Mouse (Mus musculus) c-Kit-positive CD71-negative TER-119-negative erythroid progenitor cells, embryonic 14.5 days (primary cell): ENCODE results near the gene Dennd4c.

Experiments
- DNase-seq: peaks from one replicate; pipeline ENCODE4 v3.0.0-alpha.2; 2013; ENCODE audit warnings: low read depth

Gene Dennd4c

DNA sequence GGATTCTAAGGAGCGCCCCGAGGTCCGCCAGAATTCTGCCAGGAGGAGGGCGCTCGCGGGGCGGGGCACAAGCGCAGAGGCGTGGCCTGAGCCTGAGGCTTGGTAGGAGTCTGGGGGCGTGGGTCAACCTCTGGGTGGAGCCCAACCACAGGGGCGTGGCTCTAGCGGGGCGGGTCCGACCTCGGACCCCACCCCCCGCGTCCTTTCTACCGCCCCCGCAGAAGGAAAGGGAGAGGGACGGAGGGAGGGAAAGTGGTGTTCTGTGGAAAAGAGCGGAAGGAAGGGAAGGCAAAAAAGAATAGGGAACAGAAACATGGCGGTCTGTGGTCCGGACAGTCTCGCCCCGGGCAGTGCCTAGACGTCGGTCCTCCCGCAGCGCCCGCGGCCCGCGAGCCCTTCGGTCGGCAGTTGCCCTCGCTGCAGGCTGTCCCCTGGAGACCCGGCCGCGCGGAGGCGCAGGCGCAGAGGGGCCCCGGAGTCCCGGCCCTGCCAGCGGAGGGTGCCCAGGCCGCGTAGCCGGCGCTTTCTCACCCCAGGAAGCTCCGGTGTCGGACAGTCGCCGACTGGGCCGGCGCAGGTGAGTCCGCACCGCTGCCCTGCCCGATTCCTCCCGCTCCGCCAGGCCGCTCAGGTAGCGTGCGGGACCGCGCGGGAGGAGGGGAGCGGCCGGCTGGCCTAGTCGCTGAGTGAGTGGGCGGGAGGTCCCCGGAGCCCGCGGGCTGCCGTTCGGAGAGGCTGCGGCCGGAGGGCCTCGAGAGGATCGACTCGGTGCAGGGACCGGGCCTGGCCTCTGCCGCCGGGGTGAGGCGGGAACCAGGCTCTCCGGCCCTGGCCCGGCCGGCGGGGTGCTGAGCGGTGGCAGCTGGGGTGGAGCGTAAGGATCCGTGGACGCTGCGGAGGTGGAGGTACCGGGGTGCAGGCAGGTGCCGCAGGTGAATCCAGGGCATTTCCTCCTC is at the start of gene Dennd4c:
TSS of gene Dennd4c (plus strand) at position 220 of the 956 bp plus-strand sequence.
- DNase-seq: peak; percentile 88

DNA sequence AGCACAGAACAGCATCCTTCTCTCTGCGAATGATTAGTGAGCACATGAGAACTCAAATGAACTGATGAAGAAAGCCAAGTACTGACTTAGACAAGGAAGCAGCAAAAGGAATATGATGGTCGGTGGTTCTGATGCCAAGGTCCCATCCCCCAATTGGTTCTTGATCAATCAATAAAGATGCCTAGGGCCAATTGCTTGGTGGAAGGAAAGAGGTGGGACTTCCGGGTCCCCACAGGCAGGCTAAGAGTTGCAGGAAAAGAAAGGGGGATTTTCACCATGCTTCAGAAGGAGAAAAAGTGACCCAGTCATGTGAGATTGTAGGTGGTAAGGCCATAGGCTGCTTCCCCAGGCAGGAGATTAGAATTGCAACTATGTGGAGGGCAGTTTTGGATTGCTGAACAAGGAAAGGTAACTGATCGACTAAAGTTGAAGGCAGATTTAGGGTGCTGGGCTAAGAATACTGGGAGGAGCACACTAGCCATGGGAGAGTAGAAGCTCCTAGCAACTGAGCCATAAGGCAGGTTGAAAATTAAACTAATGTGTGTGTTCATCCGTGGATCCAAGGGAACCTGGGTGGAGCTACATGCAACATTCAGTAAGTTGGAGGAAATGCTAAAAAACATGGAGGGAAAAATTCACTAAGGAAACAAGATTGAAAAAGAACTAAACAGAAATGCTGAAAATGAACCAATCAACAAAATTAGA is 49.0 kb upstream of the Dennd4c start:
- DNase-seq: no peak

DNA sequence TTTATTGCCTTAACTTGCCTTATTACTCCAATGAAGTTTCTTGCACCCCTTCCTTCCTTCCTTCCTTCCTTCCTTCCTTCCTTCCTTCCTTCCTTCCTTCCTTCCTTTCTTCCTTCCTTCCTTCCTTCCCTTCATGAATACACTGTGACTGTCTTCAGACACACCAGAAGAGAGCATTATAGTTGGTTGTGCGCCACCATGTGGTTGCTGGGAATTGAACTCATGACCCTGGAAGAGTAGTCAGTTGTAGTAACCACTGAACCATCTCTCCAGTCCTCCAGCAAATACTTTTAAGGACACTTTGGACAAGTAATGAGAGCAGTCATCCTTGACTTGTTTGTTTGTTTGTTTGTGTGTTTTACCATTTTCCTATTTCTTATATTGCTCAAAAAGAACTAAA is 39.6 kb upstream of the Dennd4c start:
- no peak for DNase-seq

DNA sequence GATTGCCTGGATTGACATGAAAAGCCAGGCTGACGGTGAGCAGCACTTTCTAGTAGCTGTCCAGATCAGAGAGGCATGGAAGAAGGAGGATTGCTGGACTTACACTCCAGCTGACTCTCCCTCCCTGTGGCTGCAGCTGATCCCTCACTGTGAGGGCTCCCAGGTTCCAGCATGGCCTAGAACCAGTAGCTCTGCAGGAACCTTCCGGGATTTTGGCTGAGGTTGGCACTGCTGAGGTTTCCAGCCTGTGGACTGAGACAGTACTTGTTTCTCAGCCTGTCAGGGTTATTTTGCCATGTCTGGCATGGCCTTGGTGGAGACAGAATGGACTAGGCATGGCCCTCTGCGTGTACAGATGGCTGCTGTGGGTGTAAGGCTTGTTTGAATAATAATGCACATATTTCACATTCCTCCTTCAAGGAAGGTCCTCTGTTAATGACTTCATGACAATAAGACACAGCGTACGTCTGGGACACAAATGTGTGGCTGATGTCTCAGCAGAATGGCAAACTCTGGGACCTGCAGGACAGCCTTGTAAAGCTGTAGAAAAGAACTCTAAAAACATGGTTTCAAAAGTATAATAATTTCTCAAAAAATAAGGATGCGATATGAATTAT is 38.2 kb upstream of the Dennd4c start:
- DNase-seq: no peak

DNA sequence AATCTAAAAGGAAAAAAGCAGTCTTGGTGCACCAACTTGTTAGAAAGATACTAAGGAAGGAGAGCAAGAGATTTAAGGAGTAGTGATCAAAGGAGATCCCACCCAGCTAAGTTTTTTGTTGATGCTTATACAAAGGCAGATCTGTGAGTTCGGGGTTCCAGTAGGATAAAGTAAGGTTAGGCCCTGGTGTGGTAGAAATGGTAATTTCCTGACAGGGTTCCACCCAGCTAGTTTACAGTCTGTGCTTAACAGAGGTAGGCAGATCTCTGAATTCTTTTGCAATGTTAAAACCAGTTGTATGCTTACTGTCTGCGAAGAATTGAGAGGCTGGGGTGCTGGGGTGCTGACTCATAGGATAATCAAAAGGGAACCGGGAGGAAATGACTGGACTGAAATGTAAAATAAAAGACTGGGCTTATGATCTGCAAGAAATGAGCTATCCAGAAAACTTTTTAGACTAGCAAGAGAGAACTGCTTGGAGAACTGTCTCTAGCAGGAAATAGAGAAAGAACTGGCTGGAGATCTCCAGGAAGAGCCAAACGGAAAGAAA is 37.6 kb upstream of the Dennd4c start:
- DNase-seq: no peak

DNA sequence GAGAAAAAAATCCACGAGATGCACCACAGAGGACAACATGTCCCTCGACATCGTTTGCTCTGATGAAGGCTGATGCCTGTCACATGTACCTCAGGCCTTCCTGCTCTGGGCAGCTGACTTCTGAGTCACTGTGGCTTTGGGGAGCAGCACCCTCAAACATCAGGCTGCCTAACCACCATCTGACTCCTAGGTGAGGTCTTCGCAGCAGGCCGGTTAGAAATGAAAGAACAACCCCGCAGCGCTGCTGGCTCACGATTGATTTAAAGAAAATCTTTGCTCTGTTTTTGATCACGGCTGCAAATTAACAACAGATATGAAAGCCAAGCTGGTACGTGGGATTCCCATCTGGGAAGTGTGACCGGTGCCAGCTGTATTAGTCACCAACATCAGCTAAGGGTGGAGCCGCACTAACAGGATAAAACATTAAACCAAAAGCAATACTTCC is 35.6 kb upstream of the Dennd4c start:
- DNase-seq: no peak

DNA sequence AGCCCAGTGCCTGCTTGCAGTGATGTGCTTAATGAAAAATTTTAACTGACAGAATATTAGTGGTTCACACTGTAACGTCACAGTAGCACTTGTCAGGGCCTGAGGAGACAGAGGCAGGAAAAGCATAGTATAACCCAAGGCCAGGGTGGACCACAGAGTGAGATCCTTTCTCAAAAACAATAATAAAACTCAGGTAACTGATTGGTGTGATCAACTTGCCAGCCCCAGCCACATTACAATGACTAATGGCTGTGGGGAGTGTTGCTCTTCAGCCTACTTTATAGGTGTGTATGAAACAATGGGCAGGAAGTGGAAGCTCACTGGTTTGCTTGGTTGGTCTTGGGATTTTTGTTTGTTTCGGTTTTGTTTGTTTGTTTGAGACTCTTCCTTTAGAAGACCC is 34.8 kb upstream of the Dennd4c start:
- DNase-seq: no peak

DNA sequence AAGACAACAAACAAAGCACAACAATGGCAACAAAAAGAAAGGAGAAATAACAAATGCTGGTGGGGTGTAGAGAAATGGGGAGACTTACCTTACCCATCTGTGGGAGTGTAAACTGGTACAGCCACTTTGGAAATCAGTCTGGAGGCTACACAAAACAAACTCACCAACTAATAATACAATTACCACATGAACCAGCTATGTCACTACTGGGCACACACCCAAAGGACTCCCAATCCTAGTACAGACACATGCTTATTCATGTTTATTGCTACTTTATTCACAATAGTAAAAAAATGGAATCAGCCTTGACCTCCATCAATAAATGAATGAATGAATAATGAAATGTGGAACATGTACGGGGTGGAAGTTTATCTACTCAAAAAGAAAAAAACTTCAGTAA is 33.0 kb upstream of the Dennd4c start:
- DNase-seq: no peak

DNA sequence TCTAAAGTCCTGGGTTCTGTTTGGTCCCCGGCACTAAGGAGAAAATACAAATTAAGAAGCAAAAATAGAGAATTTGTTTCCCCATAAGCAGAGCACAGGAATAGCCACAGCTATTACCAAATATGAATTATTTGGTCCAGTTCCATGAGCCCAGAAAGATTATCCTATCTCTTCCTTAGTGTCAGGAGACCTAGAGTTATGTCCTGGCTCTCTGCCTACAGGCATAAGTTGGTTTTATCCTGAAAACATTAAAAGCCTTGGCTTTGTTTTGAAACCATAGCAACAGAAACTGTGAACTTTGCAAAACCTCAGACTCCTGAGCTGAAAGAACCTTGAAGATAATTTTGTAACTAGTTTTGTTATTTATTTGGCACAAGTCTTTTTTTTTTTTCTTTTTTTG is 31.2 kb upstream of the Dennd4c start:
- DNase-seq: no peak

DNA sequence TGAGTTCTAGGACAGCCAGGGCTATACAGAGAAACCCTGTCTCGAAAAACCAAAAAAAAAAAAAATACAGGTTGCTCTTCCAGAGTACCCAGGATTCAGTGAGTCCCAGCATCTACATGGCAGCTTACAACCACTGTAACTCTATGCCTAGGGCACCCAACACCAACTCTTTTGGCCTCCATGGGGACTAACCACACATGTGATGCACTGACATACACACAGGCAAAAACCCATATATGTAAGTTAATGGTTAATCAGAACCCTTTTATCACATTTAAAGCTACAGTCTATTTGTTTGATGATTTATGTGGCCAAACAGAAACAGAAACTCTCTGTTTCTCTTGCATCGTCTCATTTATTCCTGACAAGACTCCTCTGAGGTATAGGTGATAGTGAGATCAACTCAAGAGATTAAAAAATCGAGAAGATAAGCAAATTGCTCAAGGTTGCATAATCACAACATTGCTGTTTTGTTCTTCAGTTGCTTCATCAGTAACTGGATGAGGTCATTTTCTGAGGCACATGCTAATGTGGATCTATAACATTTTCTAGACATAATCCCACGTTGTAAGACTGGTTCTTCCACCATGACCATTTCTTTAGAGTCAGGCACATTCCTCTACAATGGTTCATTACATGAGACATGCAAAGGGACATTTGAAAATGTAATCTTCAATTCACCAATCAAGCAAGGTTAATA is 29.3 kb upstream of the Dennd4c start:
- DNase-seq: no peak

DNA sequence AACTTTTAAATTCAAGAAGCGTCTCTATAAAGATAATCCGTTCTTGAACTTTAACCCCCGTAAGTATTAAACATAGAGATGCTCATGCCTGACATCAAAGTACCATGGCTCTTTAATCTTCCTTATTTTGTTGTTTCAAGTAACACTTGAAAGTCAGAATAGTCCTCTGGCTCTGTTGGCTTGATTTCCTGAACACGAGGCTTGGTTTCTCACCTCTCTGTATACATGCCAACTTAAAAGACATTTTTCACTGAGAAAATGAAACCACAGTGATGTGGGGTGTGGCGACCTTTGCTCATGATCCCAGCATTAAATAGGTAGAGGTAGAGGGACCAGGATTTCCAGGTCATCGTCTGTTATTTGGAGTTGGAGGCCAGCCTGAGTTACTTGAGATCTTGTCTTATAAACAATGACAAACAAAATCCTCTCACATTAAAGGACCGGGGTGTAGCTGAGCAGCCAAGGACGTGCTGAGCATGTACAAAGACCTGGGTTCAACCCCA is 26.4 kb upstream of the Dennd4c start:
- DNase-seq: no peak

DNA sequence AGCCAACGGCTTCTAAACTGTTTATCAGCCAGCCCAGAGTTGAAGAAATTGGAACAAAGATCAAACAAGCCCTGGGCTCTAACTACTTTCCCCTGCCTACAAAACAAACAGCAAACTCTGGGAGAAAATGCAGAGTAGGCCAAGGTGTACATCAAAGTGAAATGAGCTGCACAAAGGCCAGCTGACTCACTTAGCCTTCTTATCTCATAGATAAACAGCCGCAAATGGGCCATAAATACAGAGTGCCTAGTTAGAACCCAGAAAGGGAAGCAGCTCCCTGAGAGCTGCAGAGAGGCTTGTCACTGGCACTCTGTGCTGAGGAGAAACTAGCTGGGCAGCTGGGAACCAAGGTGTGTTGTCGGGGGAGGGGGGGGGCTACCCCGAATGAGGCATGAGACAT is 23.2 kb upstream of the Dennd4c start:
- no peak for DNase-seq

DNA sequence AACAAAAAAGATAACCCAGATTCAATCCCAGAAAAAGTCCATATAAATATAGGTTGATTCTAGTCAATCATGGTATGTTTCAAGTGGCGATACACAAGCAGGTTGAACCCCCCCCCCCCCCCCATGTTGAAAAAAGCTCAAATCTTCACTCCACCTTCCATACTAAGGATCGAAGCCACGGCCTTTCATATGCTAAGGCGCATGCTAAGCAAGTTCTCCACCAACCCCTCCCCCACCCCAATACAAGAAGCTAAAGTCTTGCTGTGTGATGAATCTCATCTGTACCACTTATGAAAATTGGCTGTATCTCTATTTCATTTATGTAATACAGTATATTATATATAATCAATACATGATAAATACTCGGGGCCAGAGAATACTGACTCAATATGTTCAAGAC is 22.2 kb upstream of the Dennd4c start:
- DNase-seq: no peak

DNA sequence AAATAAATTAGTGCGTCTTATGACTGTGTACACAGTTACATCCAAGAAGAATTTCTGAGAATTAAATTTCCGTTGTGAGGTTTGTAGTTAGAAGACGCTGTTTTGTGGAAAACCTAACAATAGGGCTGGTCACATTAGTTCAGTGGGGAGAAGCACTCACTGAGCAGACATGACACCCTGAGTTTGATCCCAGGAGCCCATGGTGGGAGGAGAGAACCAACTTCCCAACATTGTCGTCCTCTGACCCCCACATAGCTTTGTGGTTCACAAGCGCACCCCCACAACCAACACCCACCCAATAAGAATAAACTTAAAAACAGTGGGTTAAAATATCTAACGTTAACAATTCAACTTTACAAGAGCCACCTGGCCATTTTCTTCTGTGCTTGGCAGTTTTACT is 18.5 kb upstream of the Dennd4c start:
- no peak for DNase-seq

DNA sequence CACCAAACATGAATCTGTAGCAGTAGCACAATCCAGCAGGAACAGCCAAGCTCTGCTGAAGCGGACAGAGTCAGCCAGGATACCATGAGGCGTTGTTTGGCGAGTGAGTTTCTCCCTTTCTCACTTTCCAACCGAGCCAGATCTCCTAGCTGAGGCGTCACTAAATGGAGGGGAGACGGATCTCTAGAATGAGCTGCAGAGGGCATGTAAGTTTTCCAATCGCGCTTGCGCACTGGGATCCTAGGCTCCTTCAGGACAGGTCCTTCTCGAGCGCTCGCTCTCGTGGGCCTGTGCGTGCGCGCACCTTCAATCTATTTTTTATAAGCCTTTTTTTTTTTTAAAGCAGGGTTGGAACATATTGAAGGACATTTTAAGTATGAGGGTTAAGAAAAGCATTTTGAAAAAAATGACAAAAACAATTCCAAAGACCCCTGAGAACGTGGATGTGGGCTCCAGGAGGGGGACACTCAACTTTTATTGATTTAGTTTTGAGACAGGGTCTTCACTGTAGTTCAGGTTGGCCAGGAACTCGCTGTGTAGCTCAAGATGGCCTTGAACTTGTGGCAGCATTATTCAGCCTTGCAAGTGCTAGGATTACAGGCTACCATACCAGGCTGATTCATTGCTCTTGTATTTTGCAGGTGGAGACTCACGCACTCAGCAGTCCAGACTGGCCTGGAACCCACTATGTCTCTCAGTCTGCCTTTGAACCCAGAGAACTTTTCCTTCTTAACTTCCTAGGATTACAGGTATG is 14.1 kb upstream of the Dennd4c start:
- no peak for DNase-seq

DNA sequence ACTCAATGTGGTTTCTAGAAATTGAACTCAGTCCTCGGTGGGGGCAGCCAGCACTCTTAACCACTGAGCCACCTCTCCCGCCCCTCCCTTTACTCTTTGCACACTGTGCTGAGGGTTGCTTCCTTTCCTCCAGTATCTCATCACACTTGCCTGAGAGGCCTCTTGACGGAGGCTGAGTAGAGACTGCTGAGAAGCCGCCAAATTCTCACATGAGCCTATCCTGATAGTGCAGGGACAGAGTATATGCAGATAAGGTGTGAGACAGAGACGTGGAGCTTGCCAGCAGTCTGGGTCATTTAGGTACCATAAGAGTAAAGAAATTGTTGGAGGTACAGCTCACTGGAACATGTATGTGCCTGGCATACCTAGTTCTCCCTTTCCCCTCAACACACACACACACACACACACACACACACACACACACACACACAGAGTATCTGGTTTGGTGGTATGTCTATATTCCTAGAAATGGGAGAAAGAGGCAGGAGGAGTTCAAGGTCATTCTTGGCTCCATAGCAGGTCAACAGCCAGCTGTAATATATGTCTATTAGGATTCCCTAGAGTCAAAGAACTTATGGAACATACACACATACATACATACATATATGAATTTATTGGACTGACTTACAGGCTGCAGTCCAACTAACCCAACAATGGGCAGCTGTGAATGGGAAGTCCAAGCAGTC is 8.9 kb upstream of the Dennd4c start:
- DNase-seq: no peak

DNA sequence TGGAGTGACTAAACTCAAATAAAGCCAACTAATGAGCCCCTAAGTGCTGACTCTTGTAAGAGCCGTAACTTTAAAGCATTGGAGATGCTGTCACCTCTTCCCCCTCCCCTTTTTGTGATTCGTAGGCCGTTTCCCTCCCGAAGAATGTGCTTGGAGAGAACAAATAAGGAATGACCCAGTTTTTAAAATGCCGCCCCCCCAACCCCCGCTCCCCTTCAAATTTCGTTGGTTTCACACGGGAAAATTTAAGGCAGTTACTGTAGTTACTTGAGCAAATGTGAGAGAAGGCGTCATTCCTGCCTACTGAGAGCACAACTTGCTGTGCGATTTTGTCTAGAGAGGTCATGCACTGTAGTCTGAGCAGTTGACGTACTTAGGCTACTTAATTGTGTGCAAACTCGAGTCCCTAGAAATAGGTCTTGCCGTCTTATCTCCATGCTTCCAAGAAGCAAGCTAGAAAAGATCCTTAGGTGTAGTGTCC is 1.0 kb downstream of the Dennd4c start:
- DNase-seq: peak; percentile 14

DNA sequence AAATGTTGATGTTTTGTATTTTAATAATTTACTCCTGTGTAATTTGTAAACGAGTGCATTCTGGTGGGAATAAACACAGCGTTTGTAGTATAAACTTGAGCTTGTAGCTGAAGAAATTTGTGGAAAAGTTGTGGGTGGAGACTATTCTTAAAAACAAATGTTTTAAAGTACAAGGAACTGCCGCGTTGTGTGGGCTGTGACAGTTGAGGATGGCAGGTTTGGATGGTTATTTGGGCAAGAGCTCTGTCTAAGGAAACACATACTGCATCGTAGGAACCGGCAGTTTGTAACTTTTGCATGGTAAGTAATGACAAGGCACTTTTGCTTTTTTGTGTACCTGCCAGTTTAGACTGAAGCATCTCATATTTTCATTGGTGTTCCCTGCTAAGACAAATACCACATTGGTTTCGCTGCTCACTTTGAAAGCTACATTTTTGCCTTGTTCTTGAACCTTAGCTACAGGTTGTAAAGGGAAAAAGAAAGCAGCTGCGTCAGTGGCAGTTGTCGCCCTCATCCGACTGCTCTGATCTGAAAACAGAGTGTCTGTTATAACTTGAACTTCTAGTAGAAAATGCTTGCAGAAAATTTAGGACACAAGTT is 2.1 kb downstream of the Dennd4c start:
- DNase-seq: peak; percentile 3

DNA sequence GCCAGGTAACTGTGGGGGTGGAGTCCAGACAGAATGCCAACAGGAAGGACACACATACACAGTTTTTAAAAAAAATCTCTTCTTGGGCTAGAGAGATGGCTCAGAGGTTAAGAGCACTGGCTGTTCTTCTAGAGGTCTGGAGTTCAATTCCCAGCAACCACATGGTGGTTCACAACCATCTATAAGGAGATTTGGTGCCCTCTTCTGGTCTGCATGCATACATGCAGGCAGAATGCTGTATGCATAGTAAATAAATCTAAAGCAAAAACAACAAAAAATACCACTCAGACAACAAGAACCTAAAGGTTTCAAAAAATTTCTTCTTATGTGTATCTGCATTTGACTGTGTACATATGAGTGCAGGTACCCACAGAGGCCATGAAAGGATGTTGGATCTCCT is 16.0 kb downstream of the Dennd4c start:
- DNase-seq: no peak

DNA sequence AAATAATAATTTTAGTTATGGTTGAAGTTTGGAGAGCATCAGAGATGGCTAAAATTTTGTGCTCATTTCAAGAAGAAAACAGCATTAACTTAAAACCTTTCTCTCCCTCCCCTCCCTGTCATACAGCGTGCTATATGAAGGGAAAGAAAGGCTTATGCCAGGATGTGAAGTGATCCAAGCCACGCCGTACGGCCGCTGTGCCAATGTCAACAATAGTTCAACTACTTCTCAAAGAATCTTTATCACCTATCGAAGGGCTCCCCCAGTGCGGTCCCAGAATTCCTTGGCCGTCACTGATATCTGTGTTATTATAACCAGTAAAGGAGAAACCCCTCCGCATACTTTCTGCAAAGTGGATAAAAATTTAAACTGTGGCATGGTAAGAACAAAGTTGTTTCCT is 29.2 kb downstream of the Dennd4c start:
- DNase-seq: no peak
